Mouse (Mus musculus) midbrain, embryonic 14.5 days (tissue): ENCODE results near the gene Sowaha. TPM values are rescaled to one million over a fixed set of nuclear protein-coding genes. Genes with fewer than 3 reads are reported as not detected.

ENCODE experiments used
- ATAC-seq: fragments of 200-750 bp; cut with Nextera tagmentation; 2 replicates; pipeline ENCODE4 v1.8.0; 2017; ENCODE audit warnings: moderate number of reproducible peaks, moderate library complexity; ENCODE audit not compliant: low FRiP score, low TSS enrichment
- DNase-seq: peaks from one replicate; pipeline ENCODE4 v3.0.0-alpha.2; 2015
- H3K27ac ChIP-seq: fragments of 300-500 bp; sonication (generic); replicated peaks from 2 replicates; pipeline ENCODE4 v1.5.1; 2014; ENCODE audit warnings: mild to moderate bottlenecking, low read depth, low read length, moderate library complexity
- H3K27me3 ChIP-seq: fragments of 300-500 bp; sonication (generic); 2 replicates; pipeline ENCODE4 v1.6.1; 2014; ENCODE audit warnings: low read length, control low read depth, mixed read lengths; ENCODE audit not compliant: control insufficient read depth, insufficient read depth
- H3K36me3 ChIP-seq: fragments of 300-500 bp; sonication (generic); 2 replicates; pipeline ENCODE4 v1.6.1; 2014; ENCODE audit warnings: low read length, control low read depth; ENCODE audit not compliant: control insufficient read depth, insufficient read depth
- H3K4me1 ChIP-seq: fragments of 300-500 bp; sonication (generic); 2 replicates; pipeline ENCODE4 v1.6.1; 2014; ENCODE audit warnings: mild to moderate bottlenecking, antibody characterized with exemption, low read length, control low read depth; ENCODE audit not compliant: control insufficient read depth, insufficient read depth
- H3K4me2 ChIP-seq: fragments of 300-500 bp; sonication (generic); 2 replicates; pipeline ENCODE4 v1.6.1; 2014; ENCODE audit warnings: mild to moderate bottlenecking, low read length, moderate library complexity
- H3K4me3 ChIP-seq: fragments of 300-500 bp; sonication (generic); replicated peaks from 2 replicates; pipeline ENCODE4 v1.5.1; 2014; ENCODE audit warnings: low read depth, low read length
- H3K9ac ChIP-seq: fragments of 300-500 bp; sonication (generic); replicated peaks from 2 replicates; pipeline ENCODE4 v1.6.1; 2014; ENCODE audit warnings: mild to moderate bottlenecking, low read length, moderate library complexity
- H3K9me3 ChIP-seq: fragments of 300-500 bp; sonication (generic); 2 replicates; pipeline ENCODE4 v1.6.1; 2016; ENCODE audit warnings: low read length, control low read depth, mixed read lengths; ENCODE audit not compliant: control insufficient read depth
- WGBS: fragments of 180-500 bp; shearing (Covaris S2); extraction: QIAGEN DNeasy Blood & Tissue Kit; methylation state at CpG from one replicate; pipeline ENCODE4 v1.1.7; 2014; 5-methylcytosine and 5-hydroxymethylcytosine counted together
- polyA plus RNA-seq: library from polyadenylated mRNA; unstranded; fragments of >200 nt; fragmentation: Nextera tagmentation; extraction: Ambion mirVana; gene quantifications from 2 replicates; pipeline ENCODE4 v1.2.1, GENCODE M21; 2014

Sowaha gene
- polyA plus RNA-seq, 1 experiment from 2014 or later = 0.50 TPM

GRCm38 (mm10) chr11:53457372-53457954 lies 22.6 kb downstream of the Sowaha start:
- Histone ChIP-seq H3K9me3 (no peaks in the 10 kb centered on the region), H3K9ac (peak overlapping the region; percentile 52), H3K27me3 (peaks cover 43% of the 10 kb centered on the region), H3K27ac (no peak overlapping the region), H3K4me3 (peak overlapping the region; percentile 39), H3K36me3 (no peaks in the 10 kb centered on the region), H3K4me2 (peak overlapping the region; percentile 75), H3K4me1 (0 out of 2 replicates have a peak, but pooled peaks cover 3% of the 10 kb centered on the region)
- no peak; the same call in 1 of the 2 replicates for ATAC-seq
- 6% methylated on average over 29 of the region's 29 CpGs for WGBS
- DNase-seq = peak; percentile 4

GRCm38 (mm10) chr11:53456474-53457371 lies 23.4 kb downstream of the Sowaha start, which contains the start of the genes Gm10447 and Shroom1:
Gene Gm10447, minus strand, starts transcription at chr11:53457110.
Gene Shroom1, plus strand, starts transcription at chr11:53457205.
- H3K4me3 ChIP-seq = peak within 1 kb of the TSS; percentile 39
- peak within 1 kb of the TSS; percentile 52 for H3K9ac ChIP-seq
- peak; percentile 63 for DNase-seq
- H3K4me1 ChIP-seq = 0 out of 2 replicates have a peak, but pooled peaks cover 3% of the 10 kb centered on the region
- 4% methylated on average over 42 of the region's 42 CpGs for WGBS
- H3K36me3 ChIP-seq = no peaks in the 10 kb centered on the region
- no peak within 1 kb of the TSS for H3K27ac ChIP-seq
- H3K4me2 ChIP-seq = peak within 1 kb of the TSS; percentile 75
- H3K9me3 ChIP-seq = no peaks in the 10 kb centered on the region
- peak; percentile 20; the same call in 1 of the 2 replicates for ATAC-seq
- peaks cover 36% of the 10 kb centered on the region for H3K27me3 ChIP-seq

DNA sequence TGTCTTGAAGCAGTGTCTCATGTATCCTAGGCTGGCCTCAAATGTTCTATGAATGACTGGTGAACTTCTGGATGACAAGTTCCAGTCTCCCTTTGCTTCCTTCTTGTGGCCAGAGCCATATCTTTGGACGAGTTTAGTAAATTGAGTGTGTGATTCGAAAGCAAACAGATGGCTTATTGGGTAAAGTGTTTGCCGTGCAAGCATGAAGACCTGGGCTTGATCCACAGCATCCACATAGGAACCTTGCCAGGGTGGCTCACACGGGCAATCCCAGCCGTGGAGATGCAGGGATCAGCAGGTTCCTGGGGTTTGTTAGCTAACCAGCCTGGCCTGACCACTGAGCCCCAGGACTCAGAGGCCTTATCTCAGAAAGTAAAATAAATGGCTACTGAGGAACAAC lies 27.0 kb downstream of the Sowaha start:
- Histone ChIP-seq H3K4me2 (no peak overlapping the region), H3K27ac (no peak overlapping the region), H3K4me1 (0 out of 2 replicates have a peak, but pooled peaks cover 3% of the 10 kb centered on the region), H3K4me3 (no peak overlapping the region), H3K9me3 (no peaks in the 10 kb centered on the region), H3K27me3 (peaks cover 21% of the 10 kb centered on the region), H3K36me3 (no peaks in the 10 kb centered on the region), H3K9ac (no peak overlapping the region)
- DNase-seq (no peak), ATAC-seq (no peak)
- WGBS = 88% methylated on average over 5 of the region's 5 CpGs

- ATAC-seq (no peak), DNase-seq (no peak)
- no peak overlapping the region for H3K9ac ChIP-seq
- H3K27ac ChIP-seq = no peak overlapping the region
- H3K36me3 ChIP-seq = no peaks in the 10 kb centered on the region
- 0 out of 2 replicates have a peak, but pooled peaks cover 3% of the 10 kb centered on the region for H3K4me1 ChIP-seq
- no peaks in the 10 kb centered on the region for H3K9me3 ChIP-seq
- H3K4me2 ChIP-seq = no peak overlapping the region
- H3K4me3 ChIP-seq = no peak overlapping the region
- peaks cover 14% of the 10 kb centered on the region for H3K27me3 ChIP-seq
- 95% methylated on average over 9 of the region's 9 CpGs for WGBS
Observed at GRCm38 (mm10) chr11:53452396-53452795, 27.7 kb downstream of the Sowaha start.

GRCm38 (mm10) chr11:53451361-53451760 lies 28.7 kb downstream of the Sowaha start:
- no peak overlapping the region for H3K9ac ChIP-seq
- DNase-seq (no peak), ATAC-seq (no peak)
- WGBS = 75% methylated on average over 2 of the region's 2 CpGs
- no peak overlapping the region for H3K4me2 ChIP-seq
- peaks cover 6% of the 10 kb centered on the region for H3K27me3 ChIP-seq
- H3K27ac ChIP-seq = no peak overlapping the region
- H3K4me3 ChIP-seq = no peak overlapping the region
- H3K9me3 ChIP-seq = no peaks in the 10 kb centered on the region
- H3K4me1 ChIP-seq = no peaks in the 10 kb centered on the region
- H3K36me3 ChIP-seq = no peaks in the 10 kb centered on the region

DNA sequence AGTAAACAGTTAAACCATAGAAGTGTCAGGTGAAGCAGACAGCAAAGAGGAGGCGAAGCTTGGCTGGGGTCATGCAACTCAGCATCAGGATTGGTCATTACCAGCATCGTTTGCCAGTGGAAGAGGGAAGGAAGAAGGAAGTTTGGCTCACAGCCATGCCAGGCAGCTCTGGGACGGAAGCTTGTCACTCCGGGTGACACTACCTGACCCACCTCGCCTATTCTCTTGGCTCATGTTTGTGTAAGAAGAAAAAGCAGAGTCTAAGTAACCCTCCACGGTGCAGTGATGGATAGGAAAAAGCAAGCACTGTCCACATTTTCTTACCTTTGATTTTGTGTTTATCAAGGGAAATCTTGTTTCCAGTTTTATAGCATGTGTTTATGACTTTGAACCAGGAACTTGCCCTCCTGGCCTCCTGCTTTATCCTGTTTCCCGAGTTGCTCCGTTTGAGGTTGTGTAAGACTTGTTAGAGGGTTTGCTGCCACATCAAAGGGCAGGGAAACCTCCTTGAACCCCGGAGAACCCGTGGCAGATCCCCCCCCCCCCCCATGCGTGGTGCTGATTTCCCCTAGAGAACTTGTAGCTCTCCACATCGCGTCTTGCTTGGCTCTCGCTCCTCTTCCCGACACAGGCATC lies 29.9 kb downstream of the Sowaha start:
- H3K27ac ChIP-seq = no peak overlapping the region
- no peak for ATAC-seq
- 66% methylated on average over 15 of the region's 15 CpGs for WGBS

GRCm38 (mm10) chr11:53448529-53448928 lies 31.5 kb downstream of the Sowaha start:
- Histone ChIP-seq H3K9ac (no peak overlapping the region), H3K36me3 (no peaks in the 10 kb centered on the region), H3K4me1 (no peaks in the 10 kb centered on the region), H3K27me3 (no peaks in the 10 kb centered on the region), H3K27ac (no peak overlapping the region), H3K9me3 (no peaks in the 10 kb centered on the region), H3K4me2 (no peak overlapping the region), H3K4me3 (no peak overlapping the region)
- DNase-seq = no peak
- 91% methylated on average over 1 of the region's 1 CpGs for WGBS
- no peak for ATAC-seq

More for the DNA sequence above, 29.9 kb downstream of the Sowaha start:
- Histone ChIP-seq H3K36me3 (no peaks in the 10 kb centered on the region), H3K4me1 (no peaks in the 10 kb centered on the region), H3K9me3 (no peaks in the 10 kb centered on the region), H3K27me3 (no peaks in the 10 kb centered on the region), H3K9ac (no peak overlapping the region), H3K4me3 (no peak overlapping the region), H3K4me2 (no peak overlapping the region)
- DNase-seq = no peak

DNA sequence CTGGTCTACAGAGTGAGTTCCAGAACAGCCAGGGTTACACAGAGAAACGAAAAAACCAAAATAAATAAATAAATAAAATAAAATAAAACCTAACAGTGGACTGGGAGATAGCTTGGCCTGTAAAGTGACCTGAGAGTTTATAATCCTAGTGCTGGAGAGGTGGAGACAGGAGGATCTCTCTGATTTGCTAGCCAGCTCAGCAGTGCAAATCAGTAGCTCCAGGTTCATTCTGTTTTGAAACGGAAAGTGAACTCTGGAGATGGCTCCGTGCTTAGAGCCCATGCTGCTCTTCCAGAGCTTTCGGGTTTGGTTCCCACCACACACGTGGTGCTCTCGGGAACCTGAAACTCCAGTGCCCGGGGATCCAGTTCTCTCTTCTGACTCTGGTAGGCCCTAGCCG lies 32.1 kb downstream of the Sowaha start:
- ATAC-seq (no peak), DNase-seq (no peak)
- no peak overlapping the region for H3K4me2 ChIP-seq
- H3K9me3 ChIP-seq = no peaks in the 10 kb centered on the region
- no peaks in the 10 kb centered on the region for H3K36me3 ChIP-seq
- 88% methylated on average over 8 of the region's 8 CpGs for WGBS
- H3K9ac ChIP-seq = no peak overlapping the region
- no peak overlapping the region for H3K27ac ChIP-seq
- no peaks in the 10 kb centered on the region for H3K4me1 ChIP-seq
- H3K27me3 ChIP-seq = no peaks in the 10 kb centered on the region
- H3K4me3 ChIP-seq = no peak overlapping the region
